Mouse (Mus musculus) CH12.LX (cell line): Measurements from ENCODE around the gene Maea.

Experiments used
- ELF1 ChIP-seq: IDR thresholded peaks from 2 replicates; pipeline ENCODE4 v1.6.1; 2014; ENCODE audit warnings: low read depth, mild to moderate bottlenecking, inconsistent platforms, low read length, improper control_type of control experiment
- MXI1 ChIP-seq: IDR thresholded peaks from 2 replicates; pipeline ENCODE4 v1.6.1; 2011; ENCODE audit warnings: mild to moderate bottlenecking, low read depth, low read length, improper control_type of control experiment
- ZNF384 ChIP-seq: IDR thresholded peaks from 2 replicates; pipeline ENCODE4 v1.6.1; 2012; ENCODE audit warnings: low read depth, low read length, improper control_type of control experiment, inconsistent platforms

- no peak for TF ChIP-seq ZNF384
- no peak for TF ChIP-seq ELF1
- TF ChIP-seq MXI1: no peak
Measured at GRCm38 (mm10) chr5:33377176-33377575, 41.9 kb downstream of the Maea start.
